Mouse (Mus musculus): Measurements from ENCODE around the gene Aoc1.
"Not testable (repeated sequence)": the region's sequence is repeated elsewhere in the genome, so short reads cannot be mapped to it uniquely, and the experiment has no call there.

Gene Aoc1

DNA sequence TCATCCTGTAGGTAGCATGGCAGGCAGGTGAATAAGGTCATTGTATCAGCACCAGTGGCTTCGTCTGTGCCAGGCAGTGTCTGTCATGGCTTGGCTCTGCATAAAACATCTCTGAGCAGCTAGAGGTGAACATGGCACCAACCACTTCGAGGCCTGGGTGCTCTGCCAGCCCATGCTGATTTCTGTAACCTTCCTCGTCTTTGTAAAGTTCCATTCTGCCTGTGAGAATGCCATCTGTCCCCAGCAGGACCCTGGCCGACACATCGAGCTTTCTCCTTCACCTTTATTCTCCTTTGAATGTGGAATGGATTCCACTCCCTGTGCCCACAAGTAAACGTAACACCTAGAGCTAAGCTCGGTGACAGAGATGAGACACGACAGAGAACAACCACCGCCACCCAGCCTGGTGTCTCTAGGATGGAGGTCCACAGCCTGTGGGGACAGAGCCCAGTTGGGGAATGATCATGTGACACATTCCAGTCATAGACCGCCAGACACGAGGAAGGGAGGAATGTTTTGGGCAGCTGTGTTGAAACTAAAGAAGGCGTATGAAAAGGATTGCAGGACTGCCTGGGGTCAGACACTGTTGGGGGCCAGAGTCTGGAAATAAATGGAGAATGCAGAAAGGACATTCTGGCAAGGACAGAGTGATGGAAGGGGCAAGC, 10.9 kb upstream of the Aoc1 start:
- DNase-seq (ENCODE audit: low spot score) = no peak

DNA sequence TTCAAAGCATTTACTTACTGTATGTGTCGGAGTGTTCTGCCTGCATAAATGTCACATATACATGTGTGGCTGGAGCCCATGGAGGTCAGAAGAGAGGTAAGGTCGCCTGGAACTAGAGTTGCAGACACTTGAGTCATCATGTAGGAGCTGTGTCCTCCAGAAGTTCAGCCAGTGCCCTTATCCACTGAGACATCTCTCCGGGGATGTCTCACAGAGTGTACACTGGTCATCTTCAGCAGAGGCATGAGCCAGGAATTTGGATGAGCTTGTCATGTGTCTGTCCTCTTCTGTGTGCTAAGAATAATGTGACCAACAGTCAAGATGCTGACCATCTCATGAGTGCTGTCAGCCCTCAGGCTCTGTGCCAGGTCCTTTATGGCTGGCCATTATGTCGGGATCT, 9.9 kb upstream of the Aoc1 start:
- no peak for DNase-seq (ENCODE audit: low spot score)

DNA sequence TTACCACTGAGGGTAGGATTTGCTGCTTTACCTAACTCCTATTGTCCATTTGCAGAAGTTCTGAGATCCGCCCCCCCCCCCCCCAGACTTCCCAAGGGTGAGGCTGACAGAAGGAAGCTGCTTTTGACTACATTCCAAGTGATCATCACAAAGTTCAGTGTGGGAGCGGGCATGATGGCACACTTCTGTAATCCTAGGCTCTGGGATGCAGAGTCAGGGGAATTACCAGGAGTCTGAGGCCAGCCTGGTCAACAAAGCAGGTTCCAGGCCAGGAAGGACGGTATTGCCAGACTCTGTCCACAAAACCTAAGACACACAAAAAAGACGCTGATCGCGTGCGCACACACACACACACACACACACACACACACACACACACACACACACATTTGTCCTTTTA, 9.2 kb upstream of the Aoc1 start:
- DNase-seq (ENCODE audit: low spot score) = no peak

DNA sequence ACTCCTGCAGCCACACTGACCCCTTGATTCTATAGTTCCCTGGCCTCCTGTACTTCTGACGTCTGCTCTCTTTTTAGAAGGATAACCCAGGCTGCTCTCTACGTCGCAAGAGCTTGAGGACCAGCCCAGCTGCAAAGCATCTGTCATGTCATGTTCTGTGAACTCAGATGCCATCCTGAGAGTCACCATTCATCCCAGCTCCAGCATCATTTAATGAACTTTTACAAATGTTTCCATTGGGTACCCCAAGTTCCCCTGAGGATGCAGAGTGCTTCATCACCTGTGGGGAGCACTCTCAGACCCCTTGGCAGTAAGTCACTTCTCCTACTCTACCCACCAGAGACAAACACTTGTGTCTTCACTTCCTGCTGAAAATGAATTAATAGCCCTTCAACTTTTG, 8.5 kb upstream of the Aoc1 start:
- DNase-seq (ENCODE audit: low spot score) = no peak

DNA sequence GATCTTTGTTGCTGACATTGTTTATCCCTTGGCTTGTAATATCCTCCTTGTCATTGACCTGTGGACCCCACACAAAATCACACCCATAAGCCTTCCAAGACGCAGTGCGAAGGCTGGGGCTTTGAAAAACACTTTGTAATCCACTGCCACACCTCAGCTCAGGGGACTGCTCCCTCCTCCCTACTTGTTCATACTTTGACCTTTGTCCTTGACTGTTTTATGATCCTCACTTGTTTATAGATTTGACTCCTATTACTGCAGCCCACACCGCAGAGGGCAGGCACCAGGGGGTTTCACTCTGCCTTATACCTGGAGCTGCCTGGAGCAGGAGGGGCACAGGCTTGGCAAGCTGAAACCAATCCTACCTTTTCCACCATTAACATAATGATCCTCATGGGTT, 8.0 kb upstream of the Aoc1 start:
- no peak for DNase-seq (ENCODE audit: low spot score)

DNA sequence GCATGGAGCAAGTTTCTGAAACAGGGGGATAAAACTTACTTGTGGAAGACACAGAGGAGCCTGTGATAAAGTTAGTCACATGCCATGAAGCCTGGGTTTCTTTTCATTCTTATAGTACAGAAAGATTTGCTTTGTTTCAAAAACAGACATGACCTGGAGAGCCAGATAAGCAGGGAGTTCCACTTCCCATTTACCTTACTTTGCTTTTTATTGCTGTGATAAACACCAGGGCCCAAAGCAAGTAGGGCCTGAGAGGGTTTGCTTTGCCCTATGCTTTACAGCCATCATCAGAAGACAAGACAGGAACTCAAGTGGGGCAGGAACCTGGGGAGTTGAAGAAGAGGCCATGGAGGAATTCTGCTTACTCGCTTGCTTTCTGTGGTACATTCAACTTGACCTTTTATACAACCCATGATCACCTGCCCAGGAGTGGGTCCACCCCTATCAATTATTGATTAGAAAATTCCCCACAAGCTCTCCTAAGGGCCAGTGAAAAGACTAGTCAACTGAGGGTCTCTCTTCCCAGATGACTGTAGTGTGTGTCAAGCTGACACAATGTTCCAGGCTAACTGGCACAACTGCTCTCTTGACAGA, 7.4 kb upstream of the Aoc1 start:
- no peak for DNase-seq (ENCODE audit: low spot score)

DNA sequence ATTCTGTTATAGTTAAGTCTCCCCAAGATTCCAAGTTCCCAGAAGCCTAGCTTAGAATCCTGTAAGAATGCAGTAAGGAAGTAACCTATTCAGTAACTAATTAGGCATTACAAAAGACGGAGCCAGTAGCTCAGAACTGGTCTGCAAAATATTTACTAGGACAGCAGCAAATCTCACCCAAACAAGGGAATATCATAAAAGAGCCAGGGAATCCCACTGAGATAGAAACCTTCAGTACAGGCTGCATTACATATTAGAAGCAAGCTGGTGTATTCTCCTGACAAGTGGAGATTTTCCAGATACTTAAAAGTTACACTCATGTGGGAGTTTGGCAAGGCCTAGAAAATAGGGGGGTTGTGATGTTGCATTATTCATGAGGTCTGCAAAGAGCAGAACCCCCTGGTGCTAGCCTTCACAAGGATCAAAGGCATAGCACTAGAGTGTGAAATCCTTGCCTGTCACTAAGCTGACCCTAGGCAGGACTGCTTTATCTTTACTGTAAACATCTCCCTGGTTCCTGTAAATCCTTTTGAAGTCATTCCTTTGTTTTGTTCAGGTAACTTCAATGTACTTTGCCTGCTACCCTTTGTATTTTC, 6.2 kb upstream of the Aoc1 start:
- not testable (repeated sequence) for DNase-seq (ENCODE audit: low spot score)

DNA sequence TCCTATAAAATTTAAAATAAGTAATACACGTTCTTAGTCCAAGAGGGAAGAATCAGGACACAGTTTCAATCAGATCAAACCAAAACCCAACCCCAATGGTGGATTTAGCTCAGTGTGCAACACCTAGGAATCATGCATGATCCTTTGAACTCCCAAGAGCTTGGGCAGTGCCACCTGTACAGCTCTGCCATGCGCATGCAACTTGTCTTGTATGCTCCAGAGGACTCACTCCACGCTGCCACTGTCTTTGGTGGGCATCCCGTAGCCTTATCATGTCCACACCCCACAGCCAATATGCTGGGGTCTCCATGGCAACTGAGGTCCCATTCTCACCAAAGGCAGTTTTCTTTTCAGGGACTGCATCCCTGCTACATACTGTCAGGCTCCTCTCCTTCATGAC, 5.5 kb upstream of the Aoc1 start:
- DNase-seq (ENCODE audit: low spot score) = no peak

DNA sequence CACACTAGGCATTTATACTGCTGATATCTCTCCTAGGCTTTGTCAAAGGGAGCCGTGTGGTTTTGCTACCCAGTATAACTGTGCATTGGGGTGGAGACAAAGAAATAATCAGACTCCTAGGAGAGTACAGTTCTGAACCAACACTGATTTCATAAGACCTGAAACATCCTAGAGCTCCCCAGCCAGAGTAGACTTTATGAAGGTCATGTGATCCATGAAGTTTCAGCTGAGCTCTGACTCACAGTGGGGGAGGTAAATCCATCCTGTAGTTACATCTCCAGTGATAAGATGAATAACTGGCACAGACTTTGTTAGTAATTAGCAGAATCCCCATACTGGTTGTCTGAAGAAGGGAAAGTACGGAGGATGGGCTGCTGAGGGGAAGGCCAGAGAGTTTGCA, 2.9 kb upstream of the Aoc1 start:
- no peak for DNase-seq (ENCODE audit: low spot score)

DNA sequence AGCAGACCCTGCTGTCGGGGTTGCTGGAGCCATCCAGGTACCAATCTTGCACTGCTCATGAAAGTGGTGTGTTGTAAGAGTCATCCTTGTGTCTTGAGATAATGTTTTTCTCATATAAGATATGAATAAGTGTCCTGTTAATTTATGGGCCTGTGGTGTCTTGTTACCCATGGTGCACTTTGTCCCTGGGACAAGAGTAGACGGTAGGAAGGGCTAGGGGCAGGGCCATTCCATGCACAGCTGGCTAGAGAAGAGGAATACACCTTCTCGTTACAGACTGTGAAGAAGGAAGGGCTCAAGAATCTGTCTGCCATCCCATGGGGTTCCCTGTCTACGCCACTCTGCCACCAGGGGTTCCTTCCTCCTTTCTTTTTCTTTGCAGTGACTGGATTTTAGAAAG, 1.9 kb downstream of the Aoc1 start:
- DNase-seq (ENCODE audit: low spot score) = no peak

DNA sequence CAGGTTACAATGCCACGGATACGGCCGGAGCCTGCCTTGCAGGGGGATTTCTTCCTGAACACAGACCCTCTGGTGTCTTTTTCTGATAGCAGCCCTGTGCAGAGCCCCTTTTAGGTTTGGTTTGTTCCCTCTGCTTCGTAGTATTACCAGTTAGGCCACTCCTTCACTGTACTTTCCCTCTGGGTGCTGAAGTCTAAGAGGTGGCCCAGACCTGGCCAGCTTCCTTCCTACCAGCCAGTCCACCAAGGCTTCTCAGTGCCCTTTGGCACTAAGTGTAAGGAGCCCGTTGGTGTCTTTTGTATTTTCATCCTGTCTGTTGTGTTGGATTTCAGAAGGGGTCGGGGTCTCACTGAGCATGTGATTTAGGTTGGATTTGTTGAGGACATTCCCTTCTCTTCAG, 2.8 kb downstream of the Aoc1 start:
- DNase-seq (ENCODE audit: low spot score) = no peak

DNA sequence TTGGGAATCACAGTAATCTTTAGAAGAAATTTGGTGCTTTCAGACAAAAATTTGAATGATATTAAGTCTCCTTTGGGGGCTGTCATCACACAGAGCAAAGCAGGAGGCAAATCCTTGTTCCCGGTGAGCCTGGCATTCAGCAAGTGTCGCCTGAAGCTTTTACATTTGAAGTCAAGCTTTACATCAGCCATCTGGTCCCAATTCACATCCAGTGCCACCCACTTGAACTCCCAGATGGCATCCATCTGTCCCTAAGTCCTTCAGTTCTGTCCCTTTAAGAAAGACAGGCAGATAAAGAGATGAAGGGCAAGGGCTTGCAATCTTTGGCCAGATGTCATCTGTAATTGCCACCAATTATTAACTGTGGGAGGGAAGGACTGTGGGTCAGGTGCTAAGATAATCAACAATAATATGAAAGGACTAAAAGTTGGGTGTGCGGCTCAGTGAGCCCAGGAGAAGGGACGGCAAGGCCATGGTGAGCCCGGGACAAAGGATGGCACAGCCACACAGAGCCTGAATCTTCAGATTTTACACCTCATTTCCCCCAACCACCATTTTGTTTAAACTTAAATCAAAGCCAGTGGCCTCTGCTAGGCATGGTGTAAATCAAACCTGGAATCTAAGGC, 3.9 kb downstream of the Aoc1 start:
- no peak for DNase-seq (ENCODE audit: low spot score)

DNA sequence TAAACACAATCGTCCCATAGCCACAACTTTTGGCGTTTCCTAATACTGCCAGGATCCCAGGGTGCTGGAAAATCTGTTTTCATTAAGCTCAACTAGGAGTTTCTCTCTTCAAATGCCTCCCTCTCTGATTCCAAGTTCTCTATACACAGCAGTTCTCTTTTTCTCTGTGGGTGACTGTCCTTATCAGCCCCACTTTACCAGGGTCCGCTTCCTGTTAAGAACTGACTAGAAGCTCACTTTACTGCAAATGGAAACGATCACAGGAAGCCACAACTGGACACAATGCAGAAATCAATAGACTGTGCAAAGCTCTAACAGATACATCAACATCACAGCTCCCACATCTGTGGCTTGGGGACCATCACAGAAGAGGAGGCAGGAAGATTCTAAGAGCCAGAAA, 21.5 kb downstream of the Aoc1 start:
- DNase-seq (ENCODE audit: low spot score) = no peak

DNA sequence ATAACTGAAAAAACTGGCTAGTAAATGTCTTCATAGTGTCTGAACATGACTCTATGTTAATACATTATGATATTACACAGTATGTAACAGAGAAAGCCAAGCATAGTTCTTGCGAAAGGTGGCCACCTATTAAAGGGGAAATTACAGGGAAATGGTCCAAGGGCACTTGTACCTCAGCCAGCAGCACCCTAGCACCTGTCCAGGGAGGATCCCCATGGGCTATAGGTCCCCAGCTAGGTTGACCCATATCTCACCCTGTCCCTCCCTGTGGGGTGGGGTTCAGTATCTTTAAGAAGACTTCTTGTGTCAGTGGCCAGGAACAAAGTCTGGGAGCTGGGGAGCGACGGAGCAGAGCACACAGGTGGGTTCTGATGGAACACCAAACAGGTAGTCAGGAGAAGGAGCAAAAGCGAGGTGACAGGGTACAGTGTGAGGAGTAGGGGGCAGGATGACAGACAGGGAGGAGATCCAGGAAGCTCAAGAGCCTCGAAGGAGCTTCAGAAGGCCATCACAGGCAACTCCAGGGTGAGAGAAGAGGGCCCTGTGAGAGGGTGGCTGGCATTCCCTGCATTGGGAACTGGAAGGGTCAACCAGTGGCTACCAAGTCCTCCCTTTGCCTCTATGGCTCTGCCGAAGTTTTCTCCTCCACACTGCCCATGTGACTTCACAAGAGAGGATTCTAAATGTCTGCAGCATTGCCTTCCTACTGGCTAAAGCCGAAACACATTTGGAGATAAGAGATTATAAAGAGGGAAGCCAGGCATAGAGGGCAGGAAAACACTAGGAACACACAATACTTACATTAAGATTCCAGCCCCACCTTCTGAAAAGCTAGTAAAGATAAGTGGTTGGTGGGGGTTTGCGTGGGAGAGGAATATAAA, 22.5 kb downstream of the Aoc1 start:
- DNase-seq (ENCODE audit: low spot score) = no peak

DNA sequence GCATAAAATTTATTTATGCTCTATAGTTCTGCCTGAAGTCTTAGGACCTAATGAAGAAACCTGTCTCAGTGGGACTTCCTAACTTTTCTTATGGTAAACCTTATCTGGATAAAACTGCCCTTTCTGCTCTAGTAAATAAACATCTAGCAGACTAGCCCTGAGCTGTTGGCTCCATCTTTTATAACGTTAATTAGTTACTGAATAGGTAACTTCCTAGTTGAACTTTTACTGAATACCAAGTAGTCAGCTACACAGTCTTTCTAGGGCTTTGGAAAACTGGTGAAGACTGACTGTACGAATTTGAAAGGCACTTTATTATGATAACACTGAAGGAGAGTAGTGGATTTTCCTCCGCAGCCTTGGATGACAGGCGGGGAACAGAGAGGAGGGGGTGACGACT, 23.2 kb downstream of the Aoc1 start:
- no peak for DNase-seq (ENCODE audit: low spot score)

DNA sequence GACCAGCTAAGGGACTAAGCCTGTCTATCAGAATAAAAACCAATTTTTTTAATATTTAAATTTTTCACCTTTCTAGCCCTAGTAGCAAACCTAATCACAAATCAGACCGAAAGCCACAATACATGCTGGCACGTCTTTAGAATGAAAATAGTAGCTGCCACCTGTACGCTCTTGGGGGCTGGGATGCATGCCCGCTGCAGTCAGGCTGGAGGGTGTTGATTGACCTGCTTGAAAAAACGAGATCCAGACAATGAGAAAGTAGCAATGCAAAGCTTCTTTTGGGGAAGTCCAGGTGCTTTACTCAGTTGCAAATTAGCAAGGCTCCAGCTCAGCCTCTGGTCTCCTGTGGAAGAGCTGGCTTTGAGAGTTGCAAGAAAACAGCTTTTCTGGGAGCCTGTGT, 24.3 kb downstream of the Aoc1 start:
- DNase-seq (ENCODE audit: low spot score) = no peak

DNA sequence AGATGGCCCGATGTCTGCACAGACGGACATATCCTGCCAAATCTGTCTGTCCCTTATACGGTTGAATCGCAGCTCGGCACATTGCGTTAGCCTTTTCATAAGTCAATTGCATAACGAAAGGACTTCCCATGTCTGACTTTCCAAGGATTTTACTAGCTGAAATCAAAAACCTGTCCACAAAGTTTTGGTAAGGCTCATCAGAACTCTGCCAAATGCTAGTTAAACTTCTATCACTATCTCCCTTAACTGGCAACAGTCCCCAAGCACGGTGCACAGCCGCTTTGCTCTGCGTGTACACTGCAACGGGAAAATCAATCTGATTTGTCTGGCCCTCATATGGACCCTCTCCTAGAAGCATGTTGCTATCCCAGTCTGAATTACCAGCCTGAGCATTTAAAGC, 28.6 kb downstream of the Aoc1 start:
- DNase-seq (ENCODE audit: low spot score) = not testable (repeated sequence)

DNA sequence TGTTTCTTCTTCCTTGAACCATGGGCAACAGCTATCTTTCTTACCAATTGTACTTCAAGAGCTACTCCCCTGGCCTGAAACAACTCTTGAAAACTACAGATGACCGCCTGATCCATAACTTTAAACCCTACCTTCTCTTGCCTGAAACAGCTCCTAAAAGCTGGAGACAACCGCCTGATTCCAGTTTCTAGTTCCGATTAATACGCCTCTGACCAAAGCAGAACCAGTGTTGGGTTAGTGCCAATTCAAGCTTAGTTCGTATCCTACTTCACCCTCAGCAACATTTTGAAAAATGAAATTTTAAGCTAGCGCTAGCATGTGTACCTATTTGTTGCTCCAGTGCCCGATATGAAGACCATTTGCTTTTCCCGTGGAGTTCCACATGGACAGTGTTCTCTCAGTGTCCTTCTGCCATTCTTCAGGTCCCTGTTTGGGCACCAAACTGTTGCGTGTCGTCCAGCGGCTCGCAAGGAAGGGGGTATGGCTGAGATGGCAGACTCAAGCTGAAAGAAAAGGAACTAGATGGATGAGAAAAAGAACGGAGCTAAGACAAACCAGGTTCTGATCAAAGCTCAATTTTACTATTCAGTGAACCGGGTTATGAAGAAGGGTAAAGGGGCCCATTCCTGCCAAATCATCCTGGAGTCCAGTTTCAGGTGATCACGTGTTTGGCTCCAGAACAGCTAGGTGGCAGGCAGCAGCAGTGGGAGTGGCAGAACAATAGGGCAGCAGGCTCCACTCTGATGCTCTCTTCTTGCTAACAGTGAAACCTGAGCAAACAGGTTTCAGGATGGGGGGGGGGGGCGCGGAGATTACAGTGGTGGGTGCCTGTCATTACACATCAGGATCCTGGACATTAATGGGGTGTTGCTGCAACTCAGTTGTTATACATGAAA, 30.1 kb downstream of the Aoc1 start:
- DNase-seq (ENCODE audit: low spot score) = no peak

DNA sequence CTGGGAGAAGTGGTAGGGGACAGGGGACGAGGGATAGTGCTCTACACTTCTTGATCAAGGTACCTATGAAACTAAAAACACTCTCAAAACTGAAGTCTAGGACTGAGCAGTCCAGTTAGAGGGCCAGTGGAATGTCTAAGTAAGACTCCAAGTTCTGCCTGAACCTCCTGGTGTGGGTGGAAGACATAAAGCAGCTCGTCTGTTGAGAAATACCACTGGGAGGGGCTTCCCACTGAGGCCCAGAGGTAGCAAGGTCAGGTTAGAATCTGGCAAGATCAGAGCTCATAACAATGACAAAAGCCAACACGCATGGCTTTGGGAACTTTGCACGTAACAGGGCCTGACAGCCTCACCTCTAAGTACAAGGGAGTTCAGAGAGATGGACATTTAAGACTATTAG, 30.7 kb downstream of the Aoc1 start:
- DNase-seq (ENCODE audit: low spot score) = no peak

DNA sequence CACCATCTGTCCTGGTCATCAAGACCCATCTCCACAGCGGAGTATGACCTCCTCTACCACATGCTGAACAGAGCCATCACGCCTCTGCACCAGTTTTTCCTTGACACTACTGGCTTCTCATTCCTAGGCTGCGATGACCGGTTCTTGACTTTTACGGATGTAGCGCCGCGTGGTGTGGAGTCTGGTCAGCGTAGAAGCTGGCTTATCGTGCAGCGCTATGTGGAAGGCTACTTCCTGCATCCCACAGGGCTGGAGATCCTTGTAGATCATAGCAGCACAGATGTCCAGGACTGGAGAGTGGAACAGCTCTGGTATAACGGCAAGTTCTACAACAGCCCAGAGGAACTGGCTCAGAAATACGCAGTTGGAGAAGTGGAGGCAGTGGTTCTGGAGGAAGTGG, 32.9 kb downstream of the Aoc1 start:
- no peak for DNase-seq (ENCODE audit: low spot score)

DNA sequence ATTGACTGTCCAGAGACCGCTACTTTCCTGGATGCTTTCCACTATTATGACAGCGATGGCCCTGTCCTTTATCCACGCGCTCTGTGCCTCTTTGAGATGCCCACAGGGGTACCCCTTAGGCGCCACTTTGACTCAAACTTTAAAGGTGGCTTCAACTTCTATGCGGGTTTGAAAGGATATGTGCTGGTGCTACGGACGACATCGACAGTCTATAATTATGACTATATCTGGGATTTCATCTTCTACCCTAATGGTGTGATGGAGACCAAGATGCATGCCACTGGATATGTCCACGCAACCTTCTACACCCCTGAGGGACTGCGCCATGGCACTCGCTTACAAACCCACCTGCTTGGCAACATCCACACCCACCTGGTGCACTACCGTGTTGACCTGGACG, 33.7 kb downstream of the Aoc1 start:
- DNase-seq (ENCODE audit: low spot score) = no peak

DNA sequence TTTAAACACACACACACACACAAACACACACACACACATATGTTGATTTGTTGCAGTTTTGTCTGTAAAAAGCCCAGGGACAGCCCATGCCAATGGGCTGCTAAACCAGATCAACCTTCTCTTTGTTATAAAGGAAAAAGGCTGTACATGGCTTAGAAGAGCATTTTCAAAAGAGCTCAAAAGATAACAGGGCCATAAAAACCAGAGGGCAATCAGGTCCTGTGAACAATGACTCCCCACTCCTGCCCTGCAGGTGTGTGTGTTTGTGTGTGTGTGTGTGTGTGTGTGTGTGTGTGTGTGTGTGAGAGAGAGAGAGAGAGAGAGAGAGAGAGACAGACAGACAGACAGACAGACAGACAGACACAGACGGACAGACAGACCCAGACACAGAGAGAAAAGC, 36.5 kb downstream of the Aoc1 start:
- DNase-seq (ENCODE audit: low spot score) = no peak

Data from spleen, adult 12 weeks (tissue).